Mouse (Mus musculus) 3T3-L1 (cell line): ENCODE results near the gene Ecel1.

ENCODE experiments used
- DNase-seq: peaks from one replicate; pipeline ENCODE4 v3.0.0-alpha.2; 2015; ENCODE audit warnings: low read depth, low spot score

The Ecel1 gene

GRCm38 (mm10) chr1:87156199-87156587 lies at the start of gene Ecel1:
Ecel1 (minus strand) TSS chr1:87156521.
- DNase-seq: no peak

- no peak for DNase-seq
Measured at GRCm38 (mm10) chr1:87205502-87205901, 49.2 kb upstream of the Ecel1 start.

- no peak for DNase-seq
Measured at GRCm38 (mm10) chr1:87205038-87205437, 48.7 kb upstream of the Ecel1 start.

GRCm38 (mm10) chr1:87204465-87204864 lies 48.1 kb upstream of the Ecel1 start, which contains the start of gene Chrng:
Chrng (plus strand) TSS chr1:87204657.
- DNase-seq: no peak

- no peak for DNase-seq
Measured at GRCm38 (mm10) chr1:87203779-87204178, 47.5 kb upstream of the Ecel1 start.

- no peak for DNase-seq
Measured at GRCm38 (mm10) chr1:87201848-87202247, 45.5 kb upstream of the Ecel1 start.

- DNase-seq: no peak
Measured at GRCm38 (mm10) chr1:87200811-87201210, 44.5 kb upstream of the Ecel1 start.

- no peak for DNase-seq
Measured at GRCm38 (mm10) chr1:87198119-87199065, 42.1 kb upstream of the Ecel1 start.

- DNase-seq: no peak
Measured at GRCm38 (mm10) chr1:87197296-87197695, 41.0 kb upstream of the Ecel1 start.

- no peak for DNase-seq
Measured at GRCm38 (mm10) chr1:87190429-87190828, 34.1 kb upstream of the Ecel1 start, which contains the start of gene Chrnd. Chrnd (plus strand) TSS chr1:87190607.

GRCm38 (mm10) chr1:87187037-87187355 lies 30.7 kb upstream of the Ecel1 start:
- DNase-seq: peak; percentile 88

GRCm38 (mm10) chr1:87186261-87187036 lies 30.1 kb upstream of the Ecel1 start:
- DNase-seq: no peak

- DNase-seq: no peak
Measured at GRCm38 (mm10) chr1:87185526-87185925, 29.2 kb upstream of the Ecel1 start.

- DNase-seq: peak; percentile 79
Measured at GRCm38 (mm10) chr1:87184751-87185139, 28.4 kb upstream of the Ecel1 start.

GRCm38 (mm10) chr1:87183998-87184750 lies 27.9 kb upstream of the Ecel1 start:
- no peak for DNase-seq

GRCm38 (mm10) chr1:87183013-87183412 lies 26.7 kb upstream of the Ecel1 start, which contains the start of gene Prss56:
Prss56 (plus strand) TSS chr1:87183313.
- no peak for DNase-seq

- DNase-seq: peak; percentile 99
Measured at GRCm38 (mm10) chr1:87180896-87181295, 24.6 kb upstream of the Ecel1 start.

GRCm38 (mm10) chr1:87175852-87176292 lies 19.6 kb upstream of the Ecel1 start:
- DNase-seq: peak; percentile 46

- DNase-seq: no peak
Measured at GRCm38 (mm10) chr1:87174006-87174955, 18.0 kb upstream of the Ecel1 start.

- no peak for DNase-seq
Measured at GRCm38 (mm10) chr1:87172316-87172715, 16.0 kb upstream of the Ecel1 start.
